Mouse (Mus musculus) 3134 (cell line): ENCODE data around the gene Tjap1.

Source experiments
- DNase-seq: peaks from one replicate; pipeline ENCODE4 v3.0.0-alpha.2; 2011; ENCODE audit warnings: low spot score; ENCODE audit not compliant: insufficient read length; ENCODE audit errors: extremely low read depth

The Tjap1 gene

GRCm38 (mm10) chr17:46283911-46284310, 1.1 kb upstream of the Tjap1 start:
- no peak for DNase-seq

GRCm38 (mm10) chr17:46283140-46283539, 314 bp upstream of the Tjap1 start:
- DNase-seq, result no peak

- DNase-seq, result no peak
Measured at GRCm38 (mm10) chr17:46278011-46278765, 4.6 kb downstream of the Tjap1 start.

GRCm38 (mm10) chr17:46277586-46277985, 5.2 kb downstream of the Tjap1 start:
- peak; percentile 77 for DNase-seq

- no peak for DNase-seq
Measured at GRCm38 (mm10) chr17:46275506-46275905, 7.3 kb downstream of the Tjap1 start.

GRCm38 (mm10) chr17:46275034-46275433, 7.8 kb downstream of the Tjap1 start:
- no peak for DNase-seq

GRCm38 (mm10) chr17:46274465-46274864, 8.4 kb downstream of the Tjap1 start:
- peak; percentile 66 for DNase-seq

- DNase-seq, result peak; percentile 85
Measured at GRCm38 (mm10) chr17:46273803-46274236, 9.0 kb downstream of the Tjap1 start.

GRCm38 (mm10) chr17:46272675-46273074, 10.2 kb downstream of the Tjap1 start:
- no peak for DNase-seq

GRCm38 (mm10) chr17:46272058-46272457, 10.8 kb downstream of the Tjap1 start:
- no peak for DNase-seq

GRCm38 (mm10) chr17:46269771-46270534, 12.9 kb downstream of the Tjap1 start:
- DNase-seq, result peak; percentile 94

- DNase-seq, result no peak
Measured at GRCm38 (mm10) chr17:46268026-46268720, 14.7 kb downstream of the Tjap1 start.

- no peak for DNase-seq
Measured at GRCm38 (mm10) chr17:46267511-46267910, 15.3 kb downstream of the Tjap1 start.

GRCm38 (mm10) chr17:46266986-46267385, 15.8 kb downstream of the Tjap1 start:
- no peak for DNase-seq

GRCm38 (mm10) chr17:46265918-46266618, 16.8 kb downstream of the Tjap1 start:
- peak; percentile 88 for DNase-seq

- no peak for DNase-seq
Measured at GRCm38 (mm10) chr17:46265502-46265901, 17.3 kb downstream of the Tjap1 start.

- no peak for DNase-seq
Measured at GRCm38 (mm10) chr17:46262201-46262694, 20.6 kb downstream of the Tjap1 start.

- no peak for DNase-seq
Measured at GRCm38 (mm10) chr17:46259675-46260074, 23.2 kb downstream of the Tjap1 start.

GRCm38 (mm10) chr17:46258279-46259053, 24.4 kb downstream of the Tjap1 start:
- DNase-seq, result no peak

GRCm38 (mm10) chr17:46255147-46255546, 27.7 kb downstream of the Tjap1 start:
- DNase-seq, result no peak
